1 mouse cellular context compared by ENCODE assay signal in genomic region chr2:153672619-153673018, GRCm38 (mm10).
TF ChIP-seq lines count a peak whose summit lies in the region.

No protein-coding gene starts in this region.

TF ChIP-seq in CH12.LX, 34 proteins besides CTCF, POLR2A, EP300 and RAD21:
- TF ChIP-seq E2F4 (IDR thresholded peaks at IDR 0.05; ENCODE audit: insufficient replicate concordance, low read depth, low read length) (no peak), HCFC1 (IDR thresholded peaks at IDR 0.05; ENCODE audit: low read depth, low read length) (no peak), GABPA (IDR thresholded peaks at IDR 0.05; ENCODE audit: insufficient replicate concordance, low read depth, low read length) (no peak), ZKSCAN1 (IDR thresholded peaks at IDR 0.05; ENCODE audit: borderline replicate concordance, low read depth, low read length) (no peak), MAFK (IDR thresholded peaks at IDR 0.05; ENCODE audit: insufficient replicate concordance, low read length) (no peak), MEF2A (IDR thresholded peaks at IDR 0.05; ENCODE audit: borderline replicate concordance, low read depth, low read length) (no peak), TCF12 (IDR thresholded peaks at IDR 0.05; ENCODE audit: low read depth, low read length) (no peak), ETS1 (conservative IDR thresholded peaks at IDR 0.05; ENCODE audit: low read depth, low read length) (no peak), MAZ (IDR thresholded peaks at IDR 0.05; ENCODE audit: low read depth, low read length) (no peak), RCOR1 (conservative IDR thresholded peaks at IDR 0.05; ENCODE audit: low read depth, low read length) (no peak), BHLHE40 (IDR thresholded peaks at IDR 0.05; ENCODE audit: low read depth, low read length) (no peak), UBTF (IDR thresholded peaks at IDR 0.05; ENCODE audit: low read depth, low read length) (no peak), PAX5 (IDR thresholded peaks at IDR 0.05; ENCODE audit: low read length) (no peak), MYC (IDR thresholded peaks at IDR 0.05; ENCODE audit: low read depth, low read length) (no peak), SMC3 (IDR thresholded peaks at IDR 0.05; ENCODE audit: low read depth, low read length) (no peak), USF2 (conservative IDR thresholded peaks at IDR 0.05; ENCODE audit: low read depth, low read length) (no peak), ZMIZ1 (IDR thresholded peaks at IDR 0.05; ENCODE audit: low read depth, low read length) (no peak)
